Mouse (Mus musculus): ENCODE measurements around the gene Gusb. TPM values are rescaled to one million over a fixed set of nuclear protein-coding genes. Genes with fewer than 3 reads are reported as not detected.

Gusb gene
- total RNA-seq, 2 experiments from 2014 or later: 48.8 to 52.0 TPM

- DNase-seq (ENCODE audit: low spot score in 2 of 2): no peak
Observed at GRCm38 (mm10) chr5:129977768-129978167, 25.1 kb downstream of the Gusb start.

GRCm38 (mm10) chr5:129974866-129975311 lies 28.0 kb downstream of the Gusb start:
- no peak for DNase-seq (ENCODE audit: low spot score in 2 of 2)

DNA sequence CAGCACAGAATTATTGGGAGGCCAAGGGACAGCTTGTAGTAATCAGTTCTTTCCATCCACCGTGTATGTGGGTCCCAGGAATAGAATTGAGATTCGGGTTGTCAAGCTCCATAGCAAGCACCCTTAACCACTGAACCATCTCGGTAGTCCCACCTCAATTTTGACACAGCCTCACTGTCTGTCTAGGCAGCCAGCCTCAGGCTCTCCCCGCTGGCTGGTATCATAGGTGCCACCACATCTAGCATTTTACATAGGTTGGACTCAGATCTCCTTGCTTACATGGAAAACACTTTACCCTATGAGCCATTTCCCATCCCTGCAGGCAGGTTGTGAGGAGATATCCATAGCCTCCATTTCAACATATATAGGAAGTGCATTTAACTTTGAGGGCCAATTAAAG lies 28.5 kb downstream of the Gusb start:
- DNase-seq (ENCODE audit: low spot score in 2 of 2): no peak

- no peak for DNase-seq (ENCODE audit: low spot score in 2 of 2)
Observed at GRCm38 (mm10) chr5:129971491-129971890, 31.4 kb downstream of the Gusb start.

GRCm38 (mm10) chr5:129968417-129968816 lies 34.4 kb downstream of the Gusb start:
- no peak for DNase-seq (ENCODE audit: low spot score in 2 of 2)

- no peak for DNase-seq (ENCODE audit: low spot score in 2 of 2)
Observed at GRCm38 (mm10) chr5:129966448-129966847, 36.4 kb downstream of the Gusb start.

DNA sequence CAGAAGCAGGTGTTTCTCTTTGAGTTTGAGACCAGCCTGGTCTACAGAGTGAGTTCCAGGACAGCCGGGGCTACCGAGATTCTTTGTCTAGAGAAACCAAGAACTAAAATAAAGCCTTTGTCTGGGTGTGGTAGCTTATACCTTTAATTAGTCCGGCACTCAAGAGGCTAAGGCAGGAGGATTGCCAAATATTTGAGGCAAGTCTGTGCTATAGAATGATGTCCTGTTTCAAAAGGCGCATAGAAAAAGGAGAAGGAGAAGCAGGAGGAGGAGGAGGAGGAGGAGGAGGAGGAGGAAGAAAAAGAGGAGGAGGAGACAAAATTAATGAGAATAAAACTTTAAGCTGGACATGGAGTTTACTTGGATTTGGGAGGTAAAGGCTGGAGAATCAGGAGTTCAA lies 39.6 kb downstream of the Gusb start:
- DNase-seq (ENCODE audit: low spot score in 2 of 2): no peak

- no peak for DNase-seq (ENCODE audit: low spot score in 2 of 2)
Observed at GRCm38 (mm10) chr5:129955792-129956191, 47.1 kb downstream of the Gusb start.

GRCm38 (mm10) chr5:129954473-129955254 lies 48.2 kb downstream of the Gusb start:
- no peak for DNase-seq (ENCODE audit: low spot score in 2 of 2)

GRCm38 (mm10) chr5:129952143-129952542 lies 50.7 kb downstream of the Gusb start:
- no peak for DNase-seq (ENCODE audit: low spot score in 2 of 2)

DNA sequence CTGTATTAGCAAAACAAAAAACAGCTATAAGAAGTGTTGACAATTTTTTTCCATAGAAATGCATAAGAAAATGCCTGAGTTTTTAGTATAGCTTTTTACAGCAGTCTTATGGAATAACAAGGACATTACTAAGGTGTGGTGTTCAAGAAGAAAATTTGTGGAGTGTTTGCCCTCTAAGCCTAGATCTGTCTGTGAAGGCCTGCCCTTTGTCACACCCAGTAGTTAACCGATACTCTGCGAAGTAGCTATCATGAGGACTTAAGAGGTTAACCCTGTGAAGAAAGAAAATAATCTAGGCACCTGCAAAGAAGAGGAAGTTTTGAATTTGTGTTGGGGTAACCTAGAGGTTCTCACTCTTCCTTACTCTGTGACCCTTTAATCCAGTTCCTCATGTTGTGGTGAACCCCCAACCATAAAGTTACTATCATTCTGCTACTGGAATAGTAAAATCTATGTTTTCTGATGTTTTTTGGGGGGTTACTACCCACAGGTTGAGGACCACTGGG lies 55.3 kb downstream of the Gusb start:
- DNase-seq (ENCODE audit: low spot score in 2 of 2): no peak

GRCm38 (mm10) chr5:129943402-129943801 lies 59.4 kb downstream of the Gusb start:
- no peak for DNase-seq (ENCODE audit: low spot score in 2 of 2)

DNA sequence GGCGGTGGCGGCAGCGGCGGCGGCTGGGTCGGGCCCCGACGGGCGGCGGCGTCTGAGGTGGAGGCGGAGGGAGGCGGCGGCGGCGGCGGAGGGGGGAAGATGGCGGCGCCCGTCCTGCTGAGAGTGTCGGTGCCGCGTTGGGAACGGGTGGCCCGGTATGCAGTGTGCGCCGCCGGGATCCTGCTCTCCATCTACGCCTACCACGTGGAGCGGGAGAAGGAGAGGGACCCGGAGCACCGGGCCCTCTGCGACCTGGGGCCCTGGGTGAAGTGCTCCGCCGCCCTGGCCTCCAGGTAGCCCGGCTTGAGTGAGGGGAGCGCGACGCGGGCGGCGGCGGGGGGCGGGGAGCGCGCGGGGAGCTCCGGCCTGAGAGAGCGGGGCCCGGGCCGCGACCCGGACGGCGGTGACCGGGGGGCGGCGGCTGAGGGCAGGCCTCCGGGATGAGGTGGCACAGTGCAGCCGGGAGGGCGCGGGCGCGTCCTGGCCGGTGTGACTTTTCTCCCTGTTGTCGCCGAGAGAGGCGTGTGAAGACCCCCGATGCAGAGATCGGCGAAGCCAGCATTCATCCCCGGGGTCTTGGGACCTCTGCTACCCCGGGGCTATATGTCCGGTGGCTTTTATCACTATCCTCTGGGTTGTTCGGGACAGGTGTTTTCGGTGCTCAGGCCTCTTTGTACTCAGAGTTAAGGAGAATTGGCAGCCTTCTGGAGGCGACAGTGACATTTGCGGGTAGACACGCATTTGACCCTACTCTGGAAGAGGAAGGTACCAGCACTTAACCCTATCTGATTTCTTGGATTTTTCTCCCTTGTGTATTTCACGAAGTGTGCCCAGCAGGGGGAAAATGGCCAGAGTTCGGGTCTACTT lies 60.5 kb downstream of the Gusb start:
- DNase-seq (ENCODE audit: low spot score in 2 of 2): peak; percentile 42 to 54

- DNase-seq (ENCODE audit: low spot score in 2 of 2): peak; percentile 98
Observed at GRCm38 (mm10) chr5:129941495-129942045, 61.3 kb downstream of the Gusb start, which contains the start of gene Vkorc1l1. Gene Vkorc1l1 (plus strand): TSS chr5:129941970.

DNA sequence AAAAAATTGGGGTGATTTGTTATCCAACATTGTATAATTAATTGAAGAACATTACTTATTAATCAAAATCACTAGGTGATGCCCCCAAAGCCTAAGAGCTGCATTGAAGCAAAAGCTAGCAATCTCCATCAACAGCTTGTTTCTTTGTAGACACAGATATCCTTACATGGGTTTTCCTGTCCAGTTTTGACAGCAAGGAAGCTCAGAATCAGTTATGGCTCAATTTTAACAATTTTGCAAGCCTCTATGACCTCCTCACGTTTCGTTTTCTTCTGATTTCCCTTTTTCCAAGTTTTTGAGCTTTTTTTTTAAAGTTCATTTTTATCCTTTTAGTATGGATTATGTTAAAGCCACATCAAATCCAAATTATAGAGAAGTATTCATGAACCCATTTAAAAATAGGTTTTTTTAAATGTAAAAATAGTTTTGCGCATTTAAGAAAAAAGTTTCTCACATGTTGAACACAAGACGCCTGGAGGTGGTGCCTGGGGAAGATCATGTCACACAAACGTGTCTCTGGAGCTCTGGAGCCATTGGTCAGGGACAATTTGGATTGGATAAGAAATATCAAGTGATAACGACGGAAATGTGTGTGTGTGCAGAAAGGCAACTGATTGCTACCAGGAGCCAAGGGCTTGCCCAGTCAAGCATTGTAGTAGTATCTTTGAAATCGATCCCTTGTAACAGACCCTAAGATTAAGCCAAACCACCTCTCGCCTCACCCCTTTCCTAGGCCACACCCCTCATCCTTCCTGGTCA lies 61.9 kb downstream of the Gusb start:
- no peak for DNase-seq (ENCODE audit: low spot score in 2 of 2)

DNA sequence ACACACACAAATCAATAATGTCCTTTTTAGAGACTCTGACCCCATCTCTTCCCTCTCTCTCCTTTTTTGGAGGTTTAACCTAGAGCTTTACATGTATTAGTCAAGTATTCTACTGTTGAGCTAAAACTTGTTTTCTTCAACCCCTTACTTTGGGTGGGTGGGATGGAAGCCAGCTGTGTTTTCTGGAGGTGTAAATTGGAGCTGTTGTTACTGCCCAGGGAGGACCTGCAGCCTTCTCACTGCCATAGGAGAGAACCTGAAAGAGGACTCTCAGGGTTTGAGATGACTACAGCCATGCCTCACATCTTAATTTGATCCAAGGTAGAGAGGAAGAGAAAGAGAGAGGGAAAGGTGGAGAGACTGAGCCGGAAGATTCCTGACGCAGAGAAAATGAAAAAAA lies 62.6 kb downstream of the Gusb start:
- no peak for DNase-seq (ENCODE audit: low spot score in 2 of 2)

Other genes starting within 250 kb of the Gusb start
- gene Psph, start 215.6 kb downstream of the Gusb start, total RNA-seq (2021): 10 to 100 TPM; 22.5 to 26.0 TPM
- gene Sumf2, start 156.1 kb downstream of the Gusb start, total RNA-seq (2021): 10 to 100 TPM; 25.9 to 39.1 TPM
- 1,000 to 10,000 TPM; 1,056 to 1,163 TPM for gene Chchd2, start 115.6 kb downstream of the Gusb start, total RNA-seq (2021)
- 1 to 10 TPM; 1.5 to 2.1 TPM for gene Zbed5, start 107.3 kb downstream of the Gusb start, total RNA-seq (2021)
- gene Phkg1, start 104.5 kb downstream of the Gusb start, total RNA-seq (2021): 1 to 10 TPM; 1.2 to 4.7 TPM
- 1 to 10 TPM; 4.1 to 4.2 TPM for gene Nupr1l, start 94.5 kb downstream of the Gusb start, total RNA-seq (2021)
- gene Vkorc1l1, start 61.1 kb downstream of the Gusb start, total RNA-seq (2021): 10 to 100 TPM; 27.7 to 33.9 TPM
- 100 to 1,000 TPM in 1 of 2 experiments, 10 to 100 TPM in 1; 80.6 to 121 TPM for gene Asl, start 26.2 kb upstream of the Gusb start, total RNA-seq (2021)
- 10 to 100 TPM; 26.0 to 40.2 TPM for gene Crcp, start 26.2 kb upstream of the Gusb start, total RNA-seq (2021)
- gene Tpst1, start 70.3 kb upstream of the Gusb start, total RNA-seq (2021): 10 to 100 TPM; 27.2 to 28.8 TPM
- gene Kctd7, start 141.8 kb upstream of the Gusb start, total RNA-seq (2021): 10 to 100 TPM in 1 of 2 experiments, 1 to 10 TPM in 1; 9.7 to 10.3 TPM
- 10 to 100 TPM; 34.7 to 58.1 TPM for gene Rabgef1, start 168.7 kb upstream of the Gusb start, total RNA-seq (2021)
- 10 to 100 TPM; 57.9 to 75.8 TPM for gene Tmem248, start 214.0 kb upstream of the Gusb start, total RNA-seq (2021)

Data from adrenal gland, adult 18-20 months (tissue).